Mouse (Mus musculus) ovary, postnatal 10 days (tissue): Measurements from ENCODE around the gene Gdpd5.

ENCODE experiments used
- DNase-seq: peaks from one replicate; pipeline ENCODE4 v3.0.0; 2022; ENCODE audit warnings: low spot score

Gdpd5 gene

DNA sequence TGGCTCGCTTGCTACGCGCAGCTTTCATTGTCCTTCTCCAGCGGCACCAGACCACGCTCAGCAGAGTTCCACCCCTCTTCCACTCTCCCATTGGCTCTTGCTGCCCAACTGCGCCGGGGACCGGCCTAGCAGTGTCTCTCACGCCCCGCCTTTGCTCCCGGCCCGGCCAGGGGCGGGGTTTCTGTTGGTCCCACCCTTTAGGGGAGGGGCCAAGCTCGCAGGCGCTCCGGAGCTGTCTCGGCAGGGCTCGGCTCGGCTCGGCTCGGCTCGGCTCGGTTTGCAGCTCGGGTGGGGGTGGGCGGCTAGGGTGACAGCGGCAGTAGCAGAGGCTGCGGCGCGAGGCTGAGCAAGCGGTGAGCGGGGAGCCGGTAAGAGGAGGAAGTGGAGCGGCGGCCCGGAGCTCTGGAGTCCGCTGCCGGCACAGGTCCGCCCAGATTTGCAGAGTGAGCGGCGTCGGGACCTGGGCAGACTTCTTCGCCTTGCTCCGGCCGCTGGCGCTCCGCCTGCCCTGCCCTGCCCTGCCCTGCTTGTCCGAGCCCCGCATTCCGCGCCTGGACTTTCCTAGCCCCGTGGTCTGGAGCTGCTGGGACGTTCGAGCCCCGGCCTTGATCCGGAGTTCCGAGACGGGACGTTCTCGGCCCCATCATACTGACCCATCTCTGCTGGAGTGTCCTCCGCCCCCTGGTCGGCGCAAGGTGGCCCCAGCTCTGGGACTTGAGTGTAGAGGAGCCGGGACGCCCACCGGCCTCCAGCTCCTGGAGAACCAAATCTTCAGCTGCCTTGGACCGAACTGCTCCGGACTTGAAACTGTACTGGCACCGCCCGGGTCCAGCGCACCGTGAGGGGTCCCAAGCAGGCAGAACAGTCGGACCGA lies at the start of gene Gdpd5:
Gdpd5 (plus strand) TSS at position 201 of the 874 bp plus-strand sequence.
- DNase-seq: peak; percentile 99

DNA sequence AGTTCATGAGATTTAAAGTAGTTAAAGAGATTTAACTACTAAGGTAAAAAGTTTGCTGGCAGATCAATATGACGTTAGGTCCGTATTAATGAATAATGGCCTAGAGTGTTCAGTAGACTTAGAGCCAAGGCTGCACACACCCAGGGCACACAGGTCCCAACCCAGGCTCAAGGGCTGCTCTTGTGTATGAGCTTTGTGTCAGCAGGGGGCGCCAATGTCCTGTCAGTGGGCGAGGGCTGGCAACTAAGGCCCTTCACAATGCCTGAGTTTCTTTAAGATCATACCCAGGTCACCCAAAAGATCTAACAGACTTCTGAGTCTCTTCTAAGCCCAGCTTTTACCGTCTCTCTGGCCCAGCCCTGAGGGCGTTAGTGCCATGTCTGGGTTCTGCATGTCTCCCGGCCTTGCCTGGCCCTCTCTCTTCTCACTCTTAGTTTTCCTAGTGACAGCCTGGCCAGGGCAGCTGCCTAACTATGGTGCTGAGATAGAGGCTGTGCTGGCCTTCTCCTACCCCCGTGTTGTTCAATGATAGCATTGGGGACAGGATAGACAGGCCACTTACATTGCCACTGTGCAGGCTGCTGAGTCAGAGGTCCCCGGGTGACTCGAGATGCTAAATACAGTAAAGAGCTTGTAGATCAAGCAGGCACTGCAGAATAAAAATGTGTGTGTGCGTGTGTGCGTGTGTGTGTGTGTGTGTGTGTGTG lies 48.3 kb upstream of the Gdpd5 start:
- peak; percentile 79 for DNase-seq

DNA sequence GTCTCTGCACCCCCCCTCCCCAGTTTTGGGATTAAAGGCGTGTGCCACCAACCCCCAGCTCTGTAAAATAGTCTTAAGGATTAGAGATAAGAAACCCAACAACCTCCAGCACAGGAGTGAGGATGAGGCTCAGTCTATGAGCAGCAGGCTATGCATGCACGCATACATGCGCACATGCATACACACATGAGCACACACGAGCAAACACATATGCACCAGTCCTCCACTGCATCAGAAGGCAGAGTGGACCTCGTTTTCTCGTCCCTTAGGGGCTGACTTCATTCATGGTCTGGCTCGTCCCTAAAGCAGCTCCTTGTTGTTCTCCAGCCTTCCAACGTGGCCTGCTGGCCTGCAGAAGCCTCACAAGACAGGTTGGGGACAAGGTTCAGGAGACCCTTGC lies 40.5 kb upstream of the Gdpd5 start:
- no peak for DNase-seq

GRCm38 (mm10) chr7:99343577-99343976 lies 37.6 kb upstream of the Gdpd5 start:
- no peak for DNase-seq

DNA sequence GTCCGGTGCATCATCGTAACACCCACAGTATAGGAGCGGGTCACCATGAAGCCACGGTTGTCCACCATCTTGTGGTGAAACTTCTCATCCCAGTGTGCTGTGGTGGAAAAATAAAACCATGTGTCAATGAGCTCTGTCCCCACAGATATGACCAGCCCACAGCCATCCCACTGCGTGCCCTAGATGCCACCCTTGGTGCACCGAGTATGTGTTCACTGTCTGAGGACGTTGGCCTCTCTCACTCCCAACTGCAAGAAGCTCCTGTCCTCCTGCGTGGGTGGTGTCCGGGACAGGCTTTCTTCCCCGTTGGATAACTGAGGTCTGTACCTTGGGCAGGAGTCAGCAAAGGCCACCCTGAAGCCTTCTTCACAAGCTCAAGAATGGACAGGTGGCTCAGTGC lies 33.9 kb upstream of the Gdpd5 start:
- DNase-seq: no peak

DNA sequence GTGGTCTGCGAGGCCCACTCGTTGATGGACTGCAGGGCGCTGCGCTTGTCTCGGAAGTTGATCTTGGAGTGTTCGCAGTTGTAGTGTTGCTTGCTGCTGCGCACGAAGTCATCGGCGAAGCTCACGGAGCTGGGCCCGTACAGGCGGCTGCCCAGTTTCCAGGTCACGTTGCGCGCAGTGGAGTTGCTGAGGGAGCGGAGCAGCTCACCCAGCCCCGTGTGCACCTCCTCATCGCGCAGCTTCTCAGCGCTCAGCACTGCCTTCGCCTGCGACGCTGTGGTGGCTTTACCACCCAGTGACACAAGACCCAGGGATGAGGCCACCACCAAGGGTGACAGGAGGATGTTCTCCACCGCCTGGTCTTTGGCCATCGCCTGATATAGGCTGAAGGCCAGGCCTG lies 32.3 kb upstream of the Gdpd5 start:
- DNase-seq: no peak

DNA sequence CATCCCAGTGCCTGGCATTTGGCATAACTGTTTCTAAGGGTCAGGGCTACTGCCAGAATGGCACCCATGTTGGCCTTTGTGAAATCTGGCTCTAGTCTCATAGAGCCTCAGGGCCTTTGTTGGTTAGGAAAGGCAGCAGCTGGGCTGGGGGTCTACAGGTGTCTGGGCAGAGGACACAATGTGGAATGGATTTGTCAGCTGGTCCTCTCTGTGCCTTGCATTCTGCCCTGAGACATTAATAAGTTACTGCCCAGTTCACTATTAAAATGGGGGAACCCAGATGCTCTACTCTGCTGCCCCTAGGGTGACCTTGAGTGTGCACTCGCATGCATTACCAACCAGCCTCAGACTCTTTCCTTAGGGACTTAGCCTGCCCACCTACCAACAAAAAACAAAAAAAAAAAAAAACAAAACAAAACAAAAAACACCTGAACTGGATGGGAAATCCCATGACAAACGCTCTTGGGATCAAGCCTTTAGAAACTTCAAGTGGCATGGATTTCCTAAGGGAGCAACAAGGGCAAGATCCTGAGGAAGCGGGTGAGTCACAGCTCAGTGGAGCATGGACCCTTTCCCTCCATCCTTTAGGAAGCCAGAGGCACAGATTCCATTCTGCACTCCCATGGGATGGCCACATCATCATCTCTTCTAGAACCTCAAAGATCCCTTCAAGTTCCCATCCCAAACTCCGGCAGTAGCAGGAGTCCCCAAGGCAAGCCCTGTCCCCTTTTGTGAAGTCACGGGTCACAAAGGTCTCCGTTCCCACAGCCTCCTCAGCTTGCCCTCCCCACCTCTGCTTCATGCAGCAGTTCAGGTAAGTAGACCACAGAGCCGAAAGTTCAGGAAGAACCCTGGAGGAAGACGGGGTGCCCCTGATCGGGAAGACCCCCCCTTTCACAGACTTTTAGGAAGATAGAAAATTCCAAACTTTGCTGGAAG lies 31.2 kb upstream of the Gdpd5 start:
- no peak for DNase-seq

GRCm38 (mm10) chr7:99351104-99351801 lies 30.0 kb upstream of the Gdpd5 start:
- DNase-seq: no peak

DNA sequence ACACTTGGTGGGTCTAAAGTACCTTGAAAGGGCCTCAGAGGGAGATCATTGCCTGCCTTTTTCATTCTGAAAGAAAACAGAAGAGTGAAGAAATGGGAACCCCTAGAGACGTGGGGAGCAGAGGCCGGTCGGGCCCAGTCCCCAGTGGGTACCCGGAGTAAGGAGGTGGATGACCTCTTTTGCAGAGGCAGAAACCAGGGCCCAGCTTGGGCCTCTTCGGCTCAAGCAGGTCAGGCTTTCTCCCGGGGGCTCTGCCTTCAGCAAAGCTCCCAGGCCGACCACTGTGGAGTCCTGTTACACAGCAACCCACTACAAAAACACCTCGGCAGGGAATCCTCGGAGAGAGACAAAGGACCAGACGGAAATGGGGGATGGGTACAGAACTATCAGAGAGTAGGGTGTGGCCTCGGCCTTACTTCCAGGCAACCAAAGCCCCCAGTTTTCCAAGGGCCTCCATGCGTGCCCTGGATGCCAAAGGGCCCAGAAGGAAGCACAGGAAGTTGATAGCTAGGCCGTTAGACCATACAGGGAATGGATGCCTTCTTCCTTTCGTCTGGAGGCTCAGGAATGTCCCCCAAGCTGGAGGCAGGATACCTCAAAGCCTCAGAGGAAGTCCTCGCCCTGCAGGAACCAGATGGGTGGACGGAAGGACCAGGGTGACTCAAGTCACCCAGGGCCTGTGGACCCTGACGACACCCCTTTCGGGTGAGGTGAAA lies 29.3 kb upstream of the Gdpd5 start:
- DNase-seq: no peak

DNA sequence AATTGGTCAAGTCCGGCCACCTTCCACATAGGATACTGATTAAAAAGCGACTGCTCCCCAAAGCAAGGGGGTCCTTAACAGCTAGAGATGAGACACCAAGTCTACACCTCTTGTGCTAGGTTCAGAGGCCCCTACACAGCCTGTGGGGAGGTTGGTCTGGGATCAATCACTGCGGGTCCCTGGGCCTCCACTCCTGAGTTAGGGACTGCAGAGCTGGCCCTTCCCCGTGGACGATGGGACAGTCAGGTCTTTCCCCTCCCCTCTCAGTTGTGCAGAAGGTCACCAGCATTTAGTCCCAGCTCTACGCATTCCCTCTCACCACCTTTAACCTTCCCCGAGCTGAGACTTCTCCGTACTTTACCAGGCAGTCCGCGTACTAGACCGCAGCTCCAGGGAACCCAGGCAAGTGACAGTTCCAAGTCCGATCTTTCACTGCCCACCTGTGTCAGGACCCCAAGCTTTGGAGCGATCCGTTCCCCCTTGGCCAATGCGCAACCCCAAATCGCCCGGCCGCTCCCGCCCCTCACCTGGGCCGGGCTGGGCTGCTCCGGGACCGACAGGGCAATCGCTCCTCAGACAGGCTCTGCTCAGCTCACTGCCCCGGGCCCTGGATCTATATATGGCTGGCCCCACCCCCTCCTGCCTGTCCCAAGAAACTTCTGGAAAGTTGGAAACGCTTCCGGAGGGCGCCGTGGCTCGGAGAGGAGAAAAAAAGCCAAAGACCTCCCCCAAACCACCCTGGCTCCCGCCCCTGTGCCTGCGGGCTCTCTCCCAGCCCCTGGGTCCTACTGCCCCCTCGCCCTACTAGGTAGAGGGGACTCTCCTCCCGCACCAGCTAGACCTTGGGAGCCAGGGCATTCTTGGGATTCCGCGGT lies 28.5 kb upstream of the Gdpd5 start, which contains the start of gene Serpinh1:
Serpinh1 (minus strand) TSS at position 714 of the 875 bp plus-strand sequence.
- DNase-seq: peak; percentile 80

GRCm38 (mm10) chr7:99355731-99356131 lies 25.5 kb upstream of the Gdpd5 start:
- no peak for DNase-seq

GRCm38 (mm10) chr7:99356244-99356930 lies 24.8 kb upstream of the Gdpd5 start:
- DNase-seq: no peak

GRCm38 (mm10) chr7:99357201-99357600 lies 24.0 kb upstream of the Gdpd5 start:
- no peak for DNase-seq

GRCm38 (mm10) chr7:99358371-99358770 lies 22.8 kb upstream of the Gdpd5 start:
- DNase-seq: no peak

DNA sequence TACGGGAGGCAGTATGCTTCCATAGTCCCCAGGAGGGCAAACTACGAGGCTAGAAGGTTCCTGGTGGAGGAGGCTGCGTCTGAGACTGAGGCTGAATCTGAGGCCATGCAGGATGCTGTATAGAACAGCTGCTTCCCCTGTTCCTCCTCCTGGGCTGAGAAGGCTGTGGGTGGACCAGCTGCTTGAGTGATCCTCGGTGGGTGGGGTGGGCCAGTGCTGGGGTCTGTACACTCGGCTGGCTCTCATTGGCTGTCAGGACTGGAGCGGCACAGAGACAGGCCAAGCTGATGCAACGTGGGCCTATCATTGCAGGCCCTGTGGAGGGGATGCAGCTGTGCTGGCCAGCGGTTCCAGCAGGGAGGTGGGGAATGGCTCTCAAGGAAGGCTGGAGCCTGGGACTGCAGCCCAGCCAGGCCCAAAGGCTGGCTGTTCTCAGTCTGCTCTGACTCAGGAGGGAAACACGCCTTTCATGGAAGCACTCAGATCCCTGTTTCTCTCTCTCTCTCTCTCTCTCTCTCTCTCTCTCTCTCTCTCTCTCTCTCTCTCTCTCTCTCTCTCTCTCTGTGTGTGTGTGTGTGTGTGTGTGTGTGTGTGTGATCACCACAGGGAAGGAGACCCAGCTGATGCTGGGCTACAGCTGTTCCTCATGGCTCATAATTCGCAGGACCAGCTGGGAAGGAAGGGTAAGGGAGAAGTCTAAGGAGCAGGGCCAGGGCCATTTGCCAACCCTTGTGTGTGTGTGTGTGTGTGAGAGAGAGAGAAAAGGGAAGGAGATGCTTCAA lies 21.0 kb upstream of the Gdpd5 start:
- DNase-seq: peak; percentile 48

DNA sequence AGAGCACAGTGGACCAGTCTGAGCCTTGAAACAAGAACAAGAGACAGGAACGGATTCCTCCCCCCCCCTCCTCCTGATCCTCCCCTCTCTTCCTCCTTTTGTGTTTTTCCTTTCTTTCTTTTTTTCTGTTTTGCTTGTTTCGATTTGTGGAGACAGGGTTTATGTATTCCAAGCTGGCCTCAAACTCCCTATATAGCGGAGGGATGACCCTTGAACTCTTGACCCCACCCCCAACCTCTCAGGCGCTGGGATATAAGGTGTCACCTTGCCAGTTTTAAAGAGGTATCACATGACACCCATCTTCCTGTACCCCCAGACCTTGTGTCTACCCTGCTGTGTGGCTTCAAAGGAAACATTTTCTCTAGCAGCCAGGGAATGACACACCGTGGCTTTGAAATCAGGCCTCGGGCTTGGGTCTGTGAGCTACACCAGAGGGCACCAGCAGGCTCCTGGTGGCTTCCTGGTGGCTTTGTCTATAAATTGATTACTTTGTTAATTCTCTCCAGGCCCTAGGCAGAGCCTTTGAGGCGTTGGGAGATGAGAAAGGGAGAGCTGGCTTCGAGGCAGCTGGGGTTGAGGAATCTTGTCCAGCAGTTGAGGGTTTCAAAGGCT lies 20.3 kb upstream of the Gdpd5 start:
- DNase-seq: no peak

DNA sequence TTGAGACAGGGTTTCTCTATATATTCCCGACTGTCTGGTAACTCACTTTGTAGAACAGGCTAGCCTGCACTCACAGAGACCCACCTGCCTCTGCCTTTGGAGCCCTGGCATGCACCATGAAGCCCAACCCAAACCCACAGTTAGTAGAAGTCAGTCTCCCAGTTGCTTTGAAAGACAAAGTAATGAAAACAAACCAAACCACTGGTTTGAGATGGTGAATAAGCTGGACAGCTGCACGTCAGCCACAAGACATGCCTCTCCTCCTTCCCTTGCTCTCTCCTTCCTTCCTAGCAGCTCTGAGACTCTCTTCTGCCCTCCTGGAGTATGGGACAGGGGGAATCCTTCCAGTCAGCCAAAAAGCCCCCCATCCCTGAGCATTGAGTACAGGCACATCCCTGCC lies 19.1 kb upstream of the Gdpd5 start:
- DNase-seq: no peak

- no peak for DNase-seq
Measured at GRCm38 (mm10) chr7:99365069-99365468, 16.1 kb upstream of the Gdpd5 start.
